Mouse (Mus musculus): ENCODE data around the gene Pdlim4. TPM values are rescaled to one million over a fixed set of nuclear protein-coding genes. Genes with fewer than 3 reads are reported as not detected.
A peak's percentile ranks its signal among the peaks of the same experiment; 100 is the strongest.
"Not testable (repeated sequence)": the region's sequence is repeated elsewhere in the genome, so short reads cannot be mapped to it uniquely, and the experiment has no call there.

Pdlim4 gene
- total RNA-seq, 1 experiment from 2014 or later = 0.41 TPM

GRCm38 (mm10) chr11:54027131-54028043 is 41.4 kb downstream of the Pdlim4 start:
- peak; percentile 23 for ATAC-seq (replicated peaks; ENCODE audit: low read depth, poor library complexity, severe bottlenecking)

- ATAC-seq (replicated peaks; ENCODE audit: low read depth, poor library complexity, severe bottlenecking) = peak; percentile 36
These were observed 42.2 kb downstream of the Pdlim4 start for GRCm38 (mm10) chr11:54026491-54027041.

GRCm38 (mm10) chr11:54021396-54022093 is 47.3 kb downstream of the Pdlim4 start:
- ATAC-seq (replicated peaks; ENCODE audit: low read depth, poor library complexity, severe bottlenecking) = no peak

- ATAC-seq (replicated peaks; ENCODE audit: low read depth, poor library complexity, severe bottlenecking) = no peak
These were observed 49.7 kb downstream of the Pdlim4 start for GRCm38 (mm10) chr11:54018893-54019732.

GRCm38 (mm10) chr11:54017596-54017995 is 51.2 kb downstream of the Pdlim4 start:
- no peak for ATAC-seq (replicated peaks; ENCODE audit: low read depth, poor library complexity, severe bottlenecking)

- no peak for ATAC-seq (replicated peaks; ENCODE audit: low read depth, poor library complexity, severe bottlenecking)
These were observed 52.8 kb downstream of the Pdlim4 start for GRCm38 (mm10) chr11:54016051-54016450.

- no peak for ATAC-seq (replicated peaks; ENCODE audit: low read depth, poor library complexity, severe bottlenecking)
These were observed 55.9 kb downstream of the Pdlim4 start for GRCm38 (mm10) chr11:54012961-54013360.

GRCm38 (mm10) chr11:54011255-54011654 is 57.6 kb downstream of the Pdlim4 start:
- no peak for ATAC-seq (replicated peaks; ENCODE audit: low read depth, poor library complexity, severe bottlenecking)

GRCm38 (mm10) chr11:54008416-54008920 is 60.3 kb downstream of the Pdlim4 start:
- ATAC-seq (replicated peaks; ENCODE audit: low read depth, poor library complexity, severe bottlenecking) = no peak

- ATAC-seq (replicated peaks; ENCODE audit: low read depth, poor library complexity, severe bottlenecking) = no peak
These were observed 61.1 kb downstream of the Pdlim4 start for GRCm38 (mm10) chr11:54007717-54008116.

- no peak for ATAC-seq (replicated peaks; ENCODE audit: low read depth, poor library complexity, severe bottlenecking)
These were observed 61.9 kb downstream of the Pdlim4 start for GRCm38 (mm10) chr11:54006901-54007300.

GRCm38 (mm10) chr11:54006362-54006761 is 62.5 kb downstream of the Pdlim4 start:
- not testable (repeated sequence) for ATAC-seq (replicated peaks; ENCODE audit: low read depth, poor library complexity, severe bottlenecking)

Other genes with a start within 250 kb of the Pdlim4 start
- 3.6 and 4.5 TPM in 2 replicates for gene Gm12216, start 209.8 kb downstream of the Pdlim4 start, total RNA-seq (2017)
- 7.8 and 11.0 TPM in 2 replicates for gene Slc22a5, start 177.4 kb downstream of the Pdlim4 start, total RNA-seq (2017)
- gene Slc22a21, start 88.7 kb downstream of the Pdlim4 start, total RNA-seq (2017) = 1.6 and 1.9 TPM in 2 replicates
- 4.8 and 6.5 TPM in 2 replicates for gene Slc22a4, start 40.9 kb downstream of the Pdlim4 start, total RNA-seq (2017)
- 0.18 TPM in 1 of 2 replicates, not detected in the other for gene P4ha2, start 31.1 kb upstream of the Pdlim4 start, total RNA-seq (2017)
- gene Csf2, start 180.7 kb upstream of the Pdlim4 start, total RNA-seq (2017) = not detected in 2 replicates
- not detected in 2 replicates for gene Il3, start 198.3 kb upstream of the Pdlim4 start, total RNA-seq (2017)
- 10.1 and 13.4 TPM in 2 replicates for gene Acsl6, start 234.8 kb upstream of the Pdlim4 start, total RNA-seq (2017)

Data from common myeloid progenitor, adult 5-6 weeks (primary cell).